Mouse (Mus musculus) liver, embryonic 15.5 days (tissue): Measurements from ENCODE around the gene Cd164l2. TPM values are rescaled to one million over a fixed set of nuclear protein-coding genes. Genes with fewer than 3 reads are reported as not detected.

Experiments used
- ATAC-seq: fragments of 200-750 bp; cut with Nextera tagmentation; 2 replicates; pipeline ENCODE4 v1.8.0; 2017; ENCODE audit warnings: moderate number of reproducible peaks, mild to moderate bottlenecking, moderate library complexity; ENCODE audit not compliant: insufficient read depth
- H3K27ac ChIP-seq: fragments of 300-500 bp; sonication (generic); replicated peaks from 2 replicates; pipeline ENCODE4 v1.5.1; 2015; ENCODE audit warnings: mild to moderate bottlenecking, inconsistent platforms
- H3K27me3 ChIP-seq: fragments of 300-500 bp; sonication (generic); 2 replicates; pipeline ENCODE4 v1.6.1; 2015; ENCODE audit warnings: mild to moderate bottlenecking, inconsistent platforms
- H3K36me3 ChIP-seq: fragments of 300-500 bp; sonication (generic); replicated peaks from 2 replicates; pipeline ENCODE4 v1.6.1; 2015; ENCODE audit warnings: moderate library complexity, mild to moderate bottlenecking, inconsistent platforms
- H3K4me1 ChIP-seq: fragments of 300-500 bp; sonication (generic); replicated peaks from 2 replicates; pipeline ENCODE4 v1.6.1; 2015; ENCODE audit warnings: inconsistent platforms
- H3K4me2 ChIP-seq: fragments of 300-500 bp; sonication (generic); 2 replicates; pipeline ENCODE4 v1.6.1; 2015; ENCODE audit warnings: moderate library complexity, mild to moderate bottlenecking, inconsistent platforms
- H3K4me3 ChIP-seq: fragments of 300-500 bp; sonication (generic); replicated peaks from 2 replicates; pipeline ENCODE4 v1.5.1; 2015; ENCODE audit warnings: mild to moderate bottlenecking, inconsistent platforms
- H3K9ac ChIP-seq: fragments of 300-500 bp; sonication (generic); 2 replicates; pipeline ENCODE4 v1.6.1; 2015; ENCODE audit warnings: moderate library complexity, mild to moderate bottlenecking, inconsistent platforms
- H3K9me3 ChIP-seq: fragments of 300-500 bp; sonication (generic); replicated peaks from 2 replicates; pipeline ENCODE4 v1.6.1; 2016; ENCODE audit warnings: inconsistent platforms
- WGBS: fragments of 180-500 bp; shearing (Covaris S2); methylation state at CpG from one replicate; pipeline ENCODE4 v1.1.7; 2015; ENCODE audit warnings: mixed read lengths; ENCODE audit not compliant: insufficient replicate concordance; 5-methylcytosine and 5-hydroxymethylcytosine counted together
- polyA plus RNA-seq: library from polyadenylated mRNA; unstranded; fragments of >200 nt; fragmentation: Nextera tagmentation; extraction: Ambion mirVana; gene quantifications from 2 replicates; pipeline ENCODE4 v1.2.1, GENCODE M21; 2015

Gene Cd164l2
- polyA plus RNA-seq, 1 experiment from 2014 or later = not detected

GRCm38 (mm10) chr4:133223875-133224274, 11.9 kb downstream of the Cd164l2 start:
- Histone ChIP-seq H3K27me3 (peaks cover 64% of the 10 kb centered on the region), H3K4me3 (no peak overlapping the region), H3K4me2 (no peak overlapping the region), H3K9me3 (no peaks in the 10 kb centered on the region), H3K4me1 (peaks cover 5% of the 10 kb centered on the region; the same call in 1 of the 2 replicates), H3K36me3 (no peaks in the 10 kb centered on the region), H3K9ac (no peak overlapping the region), H3K27ac (no peak overlapping the region)
- ATAC-seq = no peak
- WGBS = 54% methylated on average over 5 of the region's 5 CpGs

GRCm38 (mm10) chr4:133226073-133226472, 14.1 kb downstream of the Cd164l2 start:
- H3K27me3 ChIP-seq = peaks cover 50% of the 10 kb centered on the region
- no peak overlapping the region for H3K27ac ChIP-seq
- no peaks in the 10 kb centered on the region for H3K4me1 ChIP-seq
- no peak for ATAC-seq
- no peak overlapping the region for H3K9ac ChIP-seq
- H3K4me3 ChIP-seq = no peak overlapping the region
- H3K9me3 ChIP-seq = no peaks in the 10 kb centered on the region
- H3K4me2 ChIP-seq = no peak overlapping the region
- no peaks in the 10 kb centered on the region for H3K36me3 ChIP-seq
- 68% methylated on average over 10 of the region's 10 CpGs for WGBS

DNA sequence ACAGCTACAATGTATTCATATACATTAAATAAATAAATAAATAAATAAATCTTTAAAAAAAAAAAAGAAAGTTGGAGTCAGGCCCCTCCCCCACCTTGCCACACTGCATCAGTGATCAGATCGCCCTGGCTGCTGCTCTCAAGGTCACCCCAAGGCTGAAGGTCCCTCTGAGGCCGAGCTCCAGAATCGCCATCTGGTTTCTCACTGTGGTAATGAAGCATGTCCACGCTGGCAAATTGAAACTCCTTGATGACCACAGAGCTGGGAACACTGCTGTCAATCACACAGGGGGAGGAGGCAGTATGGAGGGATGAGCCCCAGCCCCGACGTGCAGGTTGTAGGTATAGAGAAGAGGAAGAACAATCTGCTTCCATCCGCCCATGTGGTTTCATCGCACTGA, 15.7 kb downstream of the Cd164l2 start:
- no peak for ATAC-seq
- Histone ChIP-seq H3K9ac (no peak overlapping the region), H3K9me3 (no peaks in the 10 kb centered on the region), H3K4me3 (no peak overlapping the region), H3K4me2 (no peak overlapping the region), H3K4me1 (no peaks in the 10 kb centered on the region), H3K36me3 (no peaks in the 10 kb centered on the region), H3K27me3 (peaks cover 34% of the 10 kb centered on the region), H3K27ac (no peak overlapping the region)
- 47% methylated on average over 8 of the region's 8 CpGs for WGBS

DNA sequence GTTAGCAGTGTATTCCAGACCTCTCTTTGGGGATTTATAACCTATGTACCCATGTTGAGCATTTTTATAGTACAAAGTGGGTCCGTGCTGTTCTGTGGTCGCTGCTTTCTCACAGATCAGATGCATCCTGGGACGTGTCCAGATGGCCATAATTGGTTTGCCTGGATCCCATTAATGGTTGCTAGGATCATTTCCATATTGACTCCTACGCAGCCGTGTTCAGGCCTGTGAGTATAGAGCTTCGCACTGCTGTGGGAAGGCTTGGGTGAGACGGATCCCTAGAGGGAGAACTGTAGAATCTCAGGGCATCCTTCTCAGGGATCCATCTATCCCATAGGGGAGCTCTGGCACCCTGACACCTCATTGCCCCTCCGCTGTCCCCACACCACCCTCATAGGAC, 17.7 kb downstream of the Cd164l2 start:
- ATAC-seq = no peak
- H3K9me3 ChIP-seq = no peaks in the 10 kb centered on the region
- no peak overlapping the region for H3K4me2 ChIP-seq
- no peak overlapping the region for H3K4me3 ChIP-seq
- no peaks in the 10 kb centered on the region for H3K4me1 ChIP-seq
- 68% methylated on average over 8 of the region's 8 CpGs for WGBS
- H3K27ac ChIP-seq = no peak overlapping the region
- H3K36me3 ChIP-seq = no peaks in the 10 kb centered on the region
- peaks cover 15% of the 10 kb centered on the region; the same call in 1 of the 2 replicates for H3K27me3 ChIP-seq
- H3K9ac ChIP-seq = no peak overlapping the region

GRCm38 (mm10) chr4:133233285-133233976, 21.5 kb downstream of the Cd164l2 start:
- no peak overlapping the region for H3K4me3 ChIP-seq
- H3K9ac ChIP-seq = no peak overlapping the region
- H3K27ac ChIP-seq = no peak overlapping the region
- peaks cover 8% of the 10 kb centered on the region; the same call in 1 of the 2 replicates for H3K27me3 ChIP-seq
- 30% methylated on average over 10 of the region's 10 CpGs for WGBS
- no peak overlapping the region for H3K4me2 ChIP-seq
- H3K9me3 ChIP-seq = no peaks in the 10 kb centered on the region
- H3K4me1 ChIP-seq = peaks cover 8% of the 10 kb centered on the region
- ATAC-seq = no peak
- no peaks in the 10 kb centered on the region for H3K36me3 ChIP-seq

DNA sequence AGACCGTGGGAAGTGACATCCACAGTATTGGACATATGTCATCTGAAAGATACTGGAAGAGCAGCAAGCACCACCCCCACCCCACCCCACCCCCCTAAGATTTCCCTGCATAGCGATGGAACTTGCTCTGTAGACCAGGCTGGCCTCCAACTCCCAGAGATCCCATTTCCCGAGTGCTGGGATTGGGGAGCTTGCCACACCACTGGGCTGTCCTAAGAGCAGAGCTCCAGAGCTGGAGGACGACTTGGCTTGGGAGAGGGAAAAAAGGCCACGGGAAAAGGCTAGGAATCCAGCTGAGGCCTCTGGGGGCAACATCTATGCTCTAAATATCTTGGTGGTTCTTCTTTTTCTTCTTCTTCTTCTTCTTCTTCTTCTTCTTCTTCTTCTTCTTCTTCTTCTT, 22.8 kb downstream of the Cd164l2 start:
- no peak overlapping the region for H3K9ac ChIP-seq
- 54% methylated on average over 5 of the region's 5 CpGs for WGBS
- H3K9me3 ChIP-seq = no peaks in the 10 kb centered on the region
- no peaks in the 10 kb centered on the region for H3K36me3 ChIP-seq
- H3K4me1 ChIP-seq = peaks cover 11% of the 10 kb centered on the region
- H3K27ac ChIP-seq = no peak overlapping the region
- H3K4me3 ChIP-seq = no peak overlapping the region
- ATAC-seq = no peak
- H3K27me3 ChIP-seq = peaks cover 5% of the 10 kb centered on the region
- H3K4me2 ChIP-seq = no peak overlapping the region

DNA sequence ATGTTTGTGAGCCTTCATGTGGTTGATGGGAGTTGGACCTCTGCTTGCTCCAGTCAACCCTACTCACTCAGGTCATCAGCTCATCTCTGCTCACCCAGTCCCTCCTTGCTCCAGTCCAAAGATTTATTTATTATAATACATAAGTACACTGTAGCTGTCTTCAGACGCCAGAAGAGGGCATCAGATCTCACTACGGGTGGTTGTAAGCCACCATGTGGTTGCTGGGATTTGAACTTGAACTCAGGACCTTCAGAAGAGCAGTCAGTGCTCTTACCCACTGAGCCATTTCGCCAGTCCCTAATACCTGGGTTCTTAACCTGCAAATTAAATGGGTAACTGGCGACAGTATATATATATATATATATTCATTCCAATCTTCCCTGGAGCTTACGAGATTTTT, 23.5 kb downstream of the Cd164l2 start:
- Histone ChIP-seq H3K9me3 (no peaks in the 10 kb centered on the region), H3K27ac (no peak overlapping the region), H3K4me1 (peaks cover 17% of the 10 kb centered on the region), H3K9ac (no peak overlapping the region), H3K4me2 (no peak overlapping the region), H3K36me3 (no peaks in the 10 kb centered on the region), H3K4me3 (no peak overlapping the region), H3K27me3 (peaks cover 3% of the 10 kb centered on the region)
- ATAC-seq = no peak
- 67% methylated on average over 5 of the region's 5 CpGs for WGBS

- Histone ChIP-seq H3K4me2 (no peak overlapping the region), H3K36me3 (no peaks in the 10 kb centered on the region), H3K9ac (no peak overlapping the region), H3K4me3 (no peak overlapping the region), H3K27ac (peak overlapping the region; percentile 57; the same call in 1 of the 2 replicates), H3K4me1 (peaks cover 42% of the 10 kb centered on the region), H3K9me3 (no peaks in the 10 kb centered on the region), H3K27me3 (peaks cover 12% of the 10 kb centered on the region)
- WGBS = 10% methylated on average over 4 of the region's 4 CpGs
- ATAC-seq = 0 out of 2 replicates have a peak, but pooled peaks have one; percentile 13
These were observed 26.0 kb downstream of the Cd164l2 start for GRCm38 (mm10) chr4:133237911-133238310.

DNA sequence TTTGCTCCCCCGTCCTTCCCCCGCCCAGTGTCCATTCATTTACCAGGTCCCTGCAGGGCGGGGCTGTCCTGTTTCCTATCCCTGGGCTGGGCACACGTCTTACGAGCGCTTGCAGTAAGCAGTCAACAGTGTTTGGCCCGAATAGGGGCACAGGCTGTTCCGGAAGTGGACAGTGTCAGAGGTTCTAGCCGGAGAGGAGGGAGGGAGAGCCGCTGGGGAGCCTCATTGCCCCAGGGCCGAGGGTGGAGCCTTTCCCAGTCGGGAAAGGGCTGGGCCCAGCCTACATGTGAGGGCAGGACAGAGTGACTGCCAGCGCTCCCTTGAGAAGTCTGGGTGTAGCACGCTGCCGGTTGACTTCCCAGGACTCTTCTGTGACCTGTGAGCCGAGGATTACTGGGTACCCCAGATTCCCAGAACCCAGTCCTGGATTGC, 28.6 kb downstream of the Cd164l2 start, which contains the start of gene Map3k6:
TSS of gene Map3k6 (plus strand) at position 329 of the 432 bp plus-strand sequence.
- Histone ChIP-seq H3K9ac (peak within 1 kb of the TSS; percentile 77), H3K4me1 (peaks cover 66% of the 10 kb centered on the region), H3K27ac (peak within 1 kb of the TSS; percentile 85), H3K4me2 (peak within 1 kb of the TSS; percentile 100), H3K9me3 (no peaks in the 10 kb centered on the region), H3K36me3 (no peaks in the 10 kb centered on the region), H3K4me3 (peak within 1 kb of the TSS; percentile 73), H3K27me3 (peaks cover 22% of the 10 kb centered on the region)
- 7% methylated on average over 16 of the region's 16 CpGs for WGBS
- ATAC-seq = peak; percentile 63

DNA sequence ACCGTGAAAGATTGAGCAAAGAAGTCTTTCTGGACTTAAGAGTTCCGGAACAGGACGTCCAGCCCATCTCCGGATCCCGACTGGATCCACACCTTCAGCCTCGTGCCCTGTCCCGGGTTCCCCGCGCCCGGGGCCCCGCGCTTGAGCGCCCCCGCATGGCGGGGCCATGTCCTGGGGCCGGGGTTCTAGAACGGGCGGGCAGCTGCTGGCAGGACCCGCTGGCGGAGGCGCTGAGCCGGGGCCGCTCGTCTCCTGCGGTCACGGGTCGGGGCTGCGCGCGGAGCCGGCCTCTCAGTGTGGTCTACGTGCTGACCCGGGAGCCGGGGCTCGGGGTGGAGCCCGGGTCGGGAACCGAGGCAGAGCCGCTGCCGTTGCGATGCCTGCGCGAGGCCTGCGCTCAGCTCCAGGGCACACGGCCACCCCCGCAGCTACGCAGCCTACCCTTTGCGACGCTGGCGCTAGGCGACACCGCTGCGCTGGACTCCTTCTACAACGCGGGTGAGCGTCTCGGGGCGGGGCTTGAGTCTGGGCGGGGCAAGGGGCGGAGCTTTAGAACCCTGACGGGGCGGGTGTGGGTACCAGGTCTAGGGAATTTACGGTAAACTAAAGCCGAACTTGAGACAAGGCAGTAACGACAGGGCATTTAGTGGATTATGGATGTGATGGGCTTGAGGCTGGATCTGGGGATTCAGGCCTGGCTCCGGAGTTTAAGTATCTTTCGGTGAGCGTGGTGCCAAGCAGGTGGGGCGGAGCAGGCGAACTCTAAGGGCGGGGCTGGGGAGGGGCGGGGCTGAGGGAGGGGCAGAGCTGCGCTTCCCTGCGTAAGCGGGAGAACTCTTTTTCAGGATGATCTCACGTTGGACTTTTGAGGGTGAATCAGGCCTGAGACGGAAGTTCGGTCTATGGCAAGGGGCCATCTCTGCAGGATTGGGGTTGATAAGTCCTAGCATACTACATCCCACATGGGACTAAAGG, 29.3 kb downstream of the Cd164l2 start:
- under 1% methylated on average over 78 of the region's 78 CpGs for WGBS
- Histone ChIP-seq H3K4me2 (peak overlapping the region; percentile 100), H3K4me3 (peak overlapping the region; percentile 73), H3K27me3 (peaks cover 25% of the 10 kb centered on the region), H3K36me3 (no peaks in the 10 kb centered on the region), H3K9me3 (no peaks in the 10 kb centered on the region), H3K9ac (peak overlapping the region; percentile 77), H3K27ac (peak overlapping the region; percentile 85), H3K4me1 (peaks cover 66% of the 10 kb centered on the region)
- ATAC-seq = peak; percentile 85

DNA sequence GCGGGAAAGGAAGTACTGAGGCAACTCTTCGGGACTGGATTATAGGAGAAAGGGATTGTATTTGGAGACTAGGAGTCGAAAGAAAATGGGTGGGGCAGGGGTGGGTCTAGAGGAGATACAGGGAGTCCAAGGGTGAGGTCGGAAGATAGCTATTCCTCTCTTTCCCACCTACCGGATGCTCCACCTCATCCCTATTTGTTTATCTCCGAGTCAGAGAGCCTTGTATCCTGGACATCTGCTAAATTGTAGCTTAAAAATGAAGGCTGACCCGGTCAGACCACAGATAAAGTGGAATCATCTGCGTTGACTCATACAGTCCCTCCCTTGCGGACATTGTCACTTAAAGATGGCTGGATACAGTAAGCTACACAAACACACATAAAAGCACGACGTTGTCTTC, 30.0 kb downstream of the Cd164l2 start:
- peaks cover 32% of the 10 kb centered on the region for H3K27me3 ChIP-seq
- H3K4me1 ChIP-seq = peaks cover 71% of the 10 kb centered on the region
- H3K9ac ChIP-seq = peak overlapping the region; percentile 29; the same call in 1 of the 2 replicates
- H3K4me3 ChIP-seq = peak overlapping the region; percentile 73
- no peaks in the 10 kb centered on the region for H3K9me3 ChIP-seq
- H3K36me3 ChIP-seq = no peaks in the 10 kb centered on the region
- 18% methylated on average over 11 of the region's 11 CpGs for WGBS
- peak; percentile 17 for ATAC-seq
- peak overlapping the region; percentile 85 for H3K27ac ChIP-seq
- peak overlapping the region; percentile 100 for H3K4me2 ChIP-seq
